Mouse (Mus musculus) adipocyte (in vitro differentiated cells): ENCODE measurements around the gene Cd200.
"Not testable (repeated sequence)": the region's sequence is repeated elsewhere in the genome, so short reads cannot be mapped to it uniquely, and the experiment has no call there.

Experiments used
- DNase-seq: peaks from one replicate; pipeline ENCODE4 v3.0.0-alpha.2; 2016; ENCODE audit warnings: low spot score

Gene Cd200

DNA sequence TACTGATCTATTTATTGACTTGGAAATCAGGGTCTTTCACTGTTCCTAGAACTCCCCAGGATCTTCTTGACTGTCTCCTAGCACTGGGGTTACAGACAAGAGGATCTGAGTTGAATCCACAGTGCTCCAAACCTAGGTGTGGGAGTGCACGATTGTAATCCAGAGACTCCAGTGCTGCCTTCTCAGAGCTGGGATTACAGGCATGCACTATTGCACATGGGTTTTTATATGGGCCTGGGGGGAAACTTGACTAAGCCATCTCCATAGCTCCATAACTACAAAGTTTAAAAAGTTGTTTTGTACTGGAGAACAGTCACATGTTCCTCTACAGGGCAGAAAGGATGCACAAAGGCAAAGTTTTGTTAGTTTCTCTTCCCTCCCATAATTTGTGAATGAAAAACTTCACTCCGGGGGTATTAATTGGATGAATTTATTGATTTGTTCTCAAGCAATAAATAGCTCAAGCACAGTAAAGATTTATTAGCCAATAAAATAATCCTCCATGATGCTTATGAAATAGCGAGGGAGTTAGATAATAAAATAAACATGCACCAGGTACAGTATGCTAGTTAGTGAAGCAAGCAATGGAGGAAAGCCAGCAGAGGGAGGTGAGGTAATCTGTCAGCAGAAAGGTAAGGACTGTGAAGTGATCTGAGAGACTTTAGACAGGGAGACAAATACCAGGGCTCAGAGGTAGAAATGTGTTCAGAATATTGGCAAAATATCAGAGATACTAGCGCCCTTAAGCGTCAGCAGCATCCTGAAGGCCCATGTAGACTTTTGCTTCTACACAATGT is 30.5 kb downstream of the Cd200 start:
- peak; percentile 43 for DNase-seq

DNA sequence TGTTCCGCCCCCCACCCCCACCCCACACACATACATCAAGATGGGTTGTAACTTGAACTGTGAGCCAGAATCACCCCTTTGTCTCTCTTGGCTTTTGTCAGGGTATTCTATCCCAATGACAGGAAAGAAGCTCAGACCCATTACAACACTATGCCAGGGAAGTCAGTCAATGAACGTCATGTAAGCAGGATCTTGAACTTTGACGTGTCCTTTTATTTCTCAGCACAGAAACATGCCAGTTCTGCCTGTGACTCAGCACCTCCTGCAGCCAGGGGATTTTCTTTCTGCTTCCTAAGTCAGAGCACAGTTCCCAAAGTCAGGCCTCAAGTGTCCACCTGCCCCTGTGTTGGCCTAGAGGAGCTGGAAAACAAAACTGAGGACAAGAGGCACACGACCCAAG is 31.5 kb downstream of the Cd200 start:
- peak; percentile 74 for DNase-seq

DNA sequence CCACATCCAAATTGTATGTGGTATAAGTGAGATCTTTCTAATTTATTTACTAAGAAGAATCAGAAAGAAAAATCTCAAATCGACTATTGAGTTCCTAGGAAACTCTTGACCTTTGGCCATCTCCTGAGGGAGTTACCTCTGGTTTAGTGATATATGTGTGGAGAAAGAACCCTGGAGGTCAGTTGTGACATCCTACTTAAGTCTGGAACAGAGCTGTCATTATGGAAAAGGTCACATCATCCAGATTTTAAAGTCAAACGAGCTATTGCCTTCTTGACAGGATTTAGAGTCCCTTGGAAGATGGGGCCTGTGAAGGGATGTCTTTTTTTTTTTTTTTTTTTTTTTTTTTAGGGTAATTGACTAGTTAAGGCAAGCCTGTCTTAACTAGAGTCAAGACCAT is 32.0 kb downstream of the Cd200 start:
- peak; percentile 57 for DNase-seq

DNA sequence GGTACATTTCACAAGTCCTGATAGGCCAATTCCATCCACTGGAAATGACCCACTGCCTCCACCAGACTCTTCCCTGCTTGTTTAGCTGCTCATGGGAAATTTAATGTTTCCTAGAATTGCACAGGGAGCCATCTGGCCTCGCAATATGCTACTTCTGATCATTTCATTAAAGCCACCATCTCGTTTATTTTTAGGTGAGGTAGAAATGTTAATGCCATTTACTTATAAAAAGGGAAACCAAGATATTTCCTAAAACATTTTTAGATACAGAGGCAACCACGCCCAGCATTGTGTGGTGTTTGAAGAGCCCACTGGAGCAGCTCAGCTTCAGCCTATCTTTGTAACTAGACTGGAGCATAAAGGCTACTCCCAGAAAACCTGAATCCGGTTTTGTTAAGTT is 32.6 kb downstream of the Cd200 start:
- no peak for DNase-seq

DNA sequence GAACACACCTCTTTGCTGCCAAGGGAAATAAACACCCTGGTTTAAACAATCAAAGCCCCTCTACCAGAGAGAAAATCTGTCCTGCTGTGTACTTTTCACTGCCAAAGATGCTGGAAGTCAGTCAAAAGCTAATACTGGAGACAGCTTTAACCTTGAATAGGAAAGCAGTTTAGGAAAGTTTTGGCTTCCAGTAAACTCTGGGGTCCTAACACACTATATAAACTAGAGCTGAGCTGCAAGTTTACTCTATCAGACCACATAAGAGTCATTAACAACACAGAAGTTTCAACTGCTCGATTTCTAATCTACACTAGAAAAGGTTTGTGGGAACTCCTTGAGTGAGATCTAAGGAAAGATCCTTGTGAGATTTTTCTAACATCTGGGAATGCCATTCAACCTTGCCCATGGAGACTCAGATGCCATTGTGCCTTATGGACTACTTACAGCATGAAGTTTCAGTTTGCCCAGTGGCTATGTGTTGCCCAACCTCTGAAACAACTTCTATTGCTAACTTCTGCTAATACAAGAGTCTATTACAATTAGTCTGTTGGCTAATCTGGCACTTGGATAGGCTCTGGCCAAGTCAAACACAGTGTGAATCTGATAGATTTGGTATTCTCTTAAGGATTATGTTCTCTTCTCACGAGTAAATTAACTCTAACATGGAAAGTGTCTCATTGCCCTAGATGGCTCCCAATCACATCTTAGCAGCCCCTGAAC is 33.2 kb downstream of the Cd200 start:
- DNase-seq = peak; percentile 91

DNA sequence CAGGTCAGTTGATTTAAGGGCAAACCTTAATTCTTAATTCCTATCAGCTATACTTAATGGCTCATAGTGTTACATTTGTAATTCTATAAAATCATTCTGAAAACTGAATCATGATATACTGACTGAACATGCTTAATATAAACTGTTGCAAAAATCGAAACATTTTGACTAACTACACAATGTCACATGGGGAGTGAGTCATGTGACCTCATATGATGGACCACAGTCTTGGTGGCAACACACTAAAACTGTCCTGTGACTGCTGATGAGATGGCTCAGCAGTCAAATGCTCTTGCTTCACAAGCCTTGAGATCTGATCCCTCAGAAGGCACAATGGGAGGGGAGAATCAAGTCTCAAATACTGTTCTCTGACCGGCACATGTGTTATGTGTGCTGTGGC is 34.8 kb downstream of the Cd200 start:
- DNase-seq = no peak

DNA sequence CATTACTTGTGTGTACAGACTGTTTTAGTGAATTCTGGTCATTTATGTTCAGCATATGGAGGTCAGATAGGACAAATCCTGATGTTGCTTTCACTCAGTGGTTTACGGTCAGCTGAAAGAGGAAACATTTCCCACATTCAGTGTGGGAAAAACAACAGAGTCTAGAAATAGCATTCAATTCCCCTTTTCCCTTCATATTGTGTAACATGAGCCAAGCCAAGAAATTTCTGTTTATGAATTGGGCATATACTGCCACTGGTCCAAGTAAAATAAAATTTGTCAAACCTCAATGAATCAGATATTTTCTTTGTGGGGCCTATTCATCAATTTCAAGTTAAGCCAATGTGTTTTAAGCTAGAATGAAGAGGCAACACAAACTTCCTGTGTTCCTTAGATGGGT is 37.8 kb downstream of the Cd200 start:
- DNase-seq = peak; percentile 93

DNA sequence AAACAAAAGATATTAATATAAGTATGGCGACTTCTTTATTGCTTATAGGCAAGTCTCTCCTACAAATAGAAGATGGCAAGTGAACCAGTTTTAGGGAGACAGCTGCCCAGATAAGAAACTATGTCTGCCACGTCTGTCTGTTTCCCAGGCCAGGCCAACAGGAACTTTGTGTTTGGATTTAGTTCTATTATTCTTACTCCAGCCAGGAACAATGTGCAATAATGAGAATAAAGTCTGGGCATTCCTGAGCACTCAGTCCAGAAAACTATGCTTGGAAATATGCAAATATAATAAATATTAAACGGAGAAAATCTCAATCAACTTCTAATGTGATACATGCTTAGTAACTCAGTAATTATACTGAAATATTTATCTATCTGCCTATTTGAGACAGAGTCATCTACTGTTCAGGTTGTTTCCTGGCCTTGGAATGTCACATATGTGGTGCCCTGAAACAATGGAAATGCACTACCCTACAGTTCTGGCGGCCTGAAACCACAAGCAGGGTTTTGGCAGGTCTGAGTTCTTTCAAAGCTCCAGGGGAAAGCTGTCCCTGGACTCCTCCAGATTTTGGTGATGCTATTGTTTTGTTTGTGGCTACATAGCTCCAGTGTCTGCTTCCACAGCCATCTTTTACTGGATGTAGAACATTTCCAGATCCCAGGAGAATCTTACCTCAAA is 39.4 kb downstream of the Cd200 start:
- DNase-seq = peak; percentile 58

DNA sequence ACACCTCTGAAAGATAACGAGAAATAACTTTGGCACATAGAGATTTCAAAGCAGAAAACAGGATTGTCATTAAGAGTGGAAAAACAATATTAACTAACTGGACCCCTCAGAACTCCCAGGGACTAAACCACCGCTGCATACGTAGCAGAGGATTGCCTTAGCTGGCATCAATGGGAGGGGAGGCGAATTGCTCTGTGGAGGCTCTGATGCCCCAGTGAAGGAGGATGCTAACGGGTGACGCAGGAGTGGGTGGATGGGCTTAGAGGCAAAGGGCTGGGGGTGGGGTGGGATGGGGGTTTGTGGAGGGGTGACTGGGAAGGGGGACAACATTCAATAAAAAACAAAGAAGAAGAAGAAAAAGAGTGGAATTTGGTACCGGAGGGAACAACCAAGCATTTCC is 42.7 kb downstream of the Cd200 start:
- DNase-seq = no peak

DNA sequence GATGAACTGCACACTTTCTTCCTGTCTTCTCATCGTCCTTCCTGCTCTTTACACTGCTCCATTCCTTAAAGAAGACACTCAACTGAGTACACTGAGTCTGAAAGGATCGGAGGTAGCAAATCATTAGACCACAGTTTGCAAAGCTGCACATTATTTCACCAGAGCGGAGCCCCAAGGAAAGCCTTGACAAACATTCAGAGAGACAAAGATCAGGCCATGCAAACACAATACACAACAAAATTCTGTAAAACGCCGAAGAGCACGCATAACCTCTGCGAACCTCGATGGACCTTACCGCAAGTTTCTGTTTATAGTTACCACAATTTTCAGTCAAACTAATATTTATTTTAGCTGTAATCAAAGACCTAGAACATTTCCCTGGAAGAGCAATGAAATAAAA is 43.5 kb downstream of the Cd200 start:
- no peak for DNase-seq

DNA sequence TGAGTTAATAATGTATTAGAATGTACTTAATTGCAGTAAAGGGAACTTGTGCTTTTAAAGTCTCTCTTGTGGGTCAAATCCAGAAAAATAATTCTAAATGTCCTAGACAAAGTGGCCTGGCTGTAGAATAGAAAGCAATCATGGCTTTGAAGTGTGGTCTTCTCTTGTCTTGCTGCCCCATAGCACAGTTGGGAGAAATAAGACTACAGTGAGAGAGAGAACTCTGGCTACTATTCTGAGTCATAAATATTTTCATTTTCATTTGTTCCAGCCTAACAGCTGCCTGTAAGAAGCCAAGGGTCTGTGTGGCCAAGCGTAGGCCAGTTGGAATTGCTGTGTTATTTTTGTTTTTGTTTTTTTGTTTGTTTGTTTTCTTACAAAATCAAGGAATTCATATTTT is 44.2 kb downstream of the Cd200 start:
- no peak for DNase-seq

DNA sequence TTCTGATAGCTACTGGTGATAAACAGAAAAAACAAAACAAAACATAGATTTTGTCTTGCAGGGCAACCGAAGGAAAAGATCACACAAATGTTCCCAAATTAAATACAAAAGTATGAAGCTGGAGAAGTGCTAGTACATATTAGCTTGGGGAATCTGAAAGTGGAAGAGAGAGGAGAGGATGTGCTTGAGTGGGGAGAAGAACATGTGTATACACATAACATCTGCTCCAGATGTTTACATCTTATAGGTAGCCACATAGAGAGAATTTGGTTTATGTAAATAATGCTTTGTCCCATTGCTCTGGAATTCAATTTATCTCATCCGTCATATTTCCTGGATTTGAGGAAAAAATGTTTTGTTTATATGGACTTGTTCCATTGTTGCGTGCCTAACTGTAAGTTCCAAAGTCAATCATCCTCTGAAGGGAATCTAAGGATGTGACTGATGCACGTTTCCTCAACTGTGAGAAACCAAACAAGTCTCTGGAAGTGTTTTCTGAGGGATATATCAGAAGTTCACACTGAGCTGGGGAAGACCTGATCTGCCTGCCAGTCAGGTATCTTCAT is 45.3 kb downstream of the Cd200 start:
- DNase-seq = no peak

DNA sequence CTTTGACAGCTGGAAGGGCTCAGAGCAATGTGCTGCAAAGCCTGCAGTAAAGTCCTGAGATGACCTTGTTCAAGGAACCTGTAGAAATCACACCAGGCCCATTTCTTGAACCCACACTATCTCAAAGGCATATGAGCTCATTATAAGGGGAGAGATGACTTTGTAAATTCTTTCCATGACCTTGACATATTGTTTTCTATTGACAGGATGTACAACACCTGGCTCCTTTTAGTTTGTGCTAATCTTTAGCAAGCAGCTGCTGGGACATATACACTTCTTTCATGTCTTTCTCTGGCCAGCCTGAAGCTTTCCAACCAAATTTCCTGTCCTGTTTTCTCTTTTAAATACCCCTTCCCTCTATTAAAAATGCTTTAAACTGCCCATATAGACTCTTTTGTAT is 47.4 kb downstream of the Cd200 start:
- DNase-seq = no peak

DNA sequence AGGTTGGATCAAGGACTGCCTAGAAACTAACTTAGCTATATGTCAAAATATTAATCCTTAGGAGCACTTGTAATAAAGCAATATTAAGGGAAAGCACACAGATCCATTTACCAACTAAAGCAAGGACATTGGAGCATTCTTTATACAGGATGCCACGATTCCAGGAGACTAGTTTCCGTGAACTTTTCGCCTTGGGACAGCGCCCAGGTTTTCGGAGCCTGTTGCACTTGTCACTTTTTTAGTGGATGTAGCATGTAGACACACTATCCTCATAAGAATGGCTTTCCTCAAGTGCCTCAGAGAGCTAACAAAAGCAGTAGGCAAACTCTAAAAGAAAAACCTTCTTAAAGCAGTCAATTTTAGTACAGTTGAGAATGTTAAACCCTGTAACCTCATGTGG is 50.4 kb downstream of the Cd200 start:
- not testable (repeated sequence) for DNase-seq

DNA sequence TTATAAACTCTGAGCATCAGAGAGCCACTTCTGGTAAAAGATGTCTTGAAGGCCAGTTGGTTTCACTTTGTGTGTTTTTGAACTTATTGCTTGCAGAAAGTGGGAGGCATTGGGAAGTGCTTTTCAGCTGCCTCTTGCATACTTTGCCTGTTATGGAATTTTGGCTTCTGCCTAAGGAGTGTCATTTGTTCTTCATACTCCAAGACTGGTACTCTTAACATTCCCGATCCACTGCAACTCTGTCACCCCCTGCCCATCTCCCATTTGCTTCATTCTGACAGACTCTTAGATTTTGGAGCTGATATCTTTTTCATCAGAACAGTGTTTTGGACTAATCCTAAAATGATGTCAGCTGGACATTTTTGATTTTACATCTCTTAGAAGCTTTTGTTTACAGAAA is 51.7 kb downstream of the Cd200 start:
- DNase-seq = no peak

DNA sequence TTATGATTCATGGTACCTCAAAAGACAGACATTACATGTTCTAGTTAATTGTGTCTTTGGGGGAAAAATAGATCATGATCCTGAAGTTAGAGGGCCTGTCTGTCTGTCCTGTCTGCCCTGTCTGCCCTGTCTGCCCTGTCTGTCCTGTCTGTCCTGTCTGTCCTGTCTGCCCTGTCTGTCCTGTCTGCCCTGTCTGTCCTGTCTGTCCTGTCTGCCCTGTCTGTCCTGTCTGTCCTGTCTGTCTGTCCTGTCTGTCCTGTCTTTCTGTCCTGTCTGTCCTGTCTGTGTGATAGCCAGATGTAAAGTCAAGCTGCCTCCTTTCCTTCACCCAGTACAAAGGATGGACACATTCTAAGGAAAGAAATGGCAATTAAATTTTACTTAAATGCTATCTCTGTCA is 56.0 kb downstream of the Cd200 start:
- DNase-seq = no peak

DNA sequence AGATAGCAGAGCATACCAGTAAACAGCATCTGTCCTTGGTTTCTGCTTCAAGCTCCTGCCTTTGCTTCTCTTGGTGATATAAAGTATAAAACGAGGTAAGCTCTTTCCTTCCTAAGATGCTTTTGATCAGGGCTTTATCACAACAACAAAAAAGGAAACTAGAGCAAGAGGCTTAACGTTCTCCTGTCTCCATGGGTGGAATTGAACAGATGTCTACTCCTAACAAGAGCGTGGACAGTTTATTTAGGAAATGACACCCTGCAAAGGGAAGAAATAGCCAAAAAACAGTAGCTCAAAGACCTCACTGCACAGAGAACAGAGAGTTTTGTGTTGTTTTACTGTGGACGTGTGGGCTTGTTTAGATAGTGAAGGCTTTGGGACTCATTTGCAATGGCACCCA is 58.1 kb downstream of the Cd200 start:
- no peak for DNase-seq

DNA sequence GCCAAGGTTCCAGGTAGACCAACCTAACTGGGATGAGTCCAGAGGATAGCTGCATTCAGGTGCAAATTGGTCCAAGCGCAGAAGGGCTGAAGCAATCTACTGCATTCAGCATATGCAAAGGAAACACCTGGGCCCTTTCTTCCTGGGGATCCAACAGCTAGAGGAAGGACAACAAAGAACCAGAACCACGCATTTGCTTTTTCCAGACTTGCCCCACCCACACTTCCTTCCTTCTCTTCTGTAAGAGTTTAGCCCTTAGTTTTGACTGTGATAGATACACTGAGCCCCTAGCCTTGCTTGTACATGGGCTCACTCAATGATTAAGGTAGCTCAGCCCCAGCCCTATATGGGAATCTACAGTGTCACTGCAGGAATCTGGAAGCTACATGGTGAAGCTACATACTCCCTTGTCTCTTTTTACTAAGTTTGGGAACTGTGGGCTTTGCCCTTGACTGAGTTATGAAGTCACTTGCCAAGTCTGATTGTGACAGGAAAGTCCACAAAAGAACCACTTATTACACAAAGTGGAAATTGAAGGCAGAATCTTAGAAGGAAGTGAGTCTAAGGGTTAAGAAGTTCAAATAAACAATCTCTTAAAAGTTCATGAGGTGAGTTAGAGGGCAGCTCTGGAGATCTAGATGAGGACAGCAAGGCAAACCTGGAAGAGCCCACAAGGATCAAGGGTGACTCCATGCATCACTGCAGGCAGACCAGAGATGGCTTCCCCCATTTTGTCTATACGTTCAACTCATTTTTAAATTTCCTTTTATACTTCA is 59.1 kb downstream of the Cd200 start:
- DNase-seq = no peak

DNA sequence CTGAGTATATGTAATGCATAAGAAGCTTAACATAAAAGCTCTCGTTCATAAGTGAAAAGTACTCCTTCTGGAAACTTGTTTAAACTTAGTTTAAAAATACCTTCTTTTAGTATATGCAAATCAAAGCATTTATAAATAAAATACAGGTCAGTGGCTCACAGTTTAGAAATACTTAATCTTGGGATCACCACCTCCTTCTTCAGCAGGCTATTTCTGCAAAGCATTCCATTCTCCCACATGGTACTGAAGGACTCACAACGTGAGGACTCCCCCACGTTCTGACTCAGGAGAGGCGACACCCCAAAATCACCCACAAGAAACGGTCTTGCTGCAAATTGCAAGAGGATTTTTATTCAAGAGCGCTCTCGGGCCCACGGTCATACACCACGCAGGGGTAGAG is 60.6 kb downstream of the Cd200 start:
- DNase-seq = not testable (repeated sequence)

DNA sequence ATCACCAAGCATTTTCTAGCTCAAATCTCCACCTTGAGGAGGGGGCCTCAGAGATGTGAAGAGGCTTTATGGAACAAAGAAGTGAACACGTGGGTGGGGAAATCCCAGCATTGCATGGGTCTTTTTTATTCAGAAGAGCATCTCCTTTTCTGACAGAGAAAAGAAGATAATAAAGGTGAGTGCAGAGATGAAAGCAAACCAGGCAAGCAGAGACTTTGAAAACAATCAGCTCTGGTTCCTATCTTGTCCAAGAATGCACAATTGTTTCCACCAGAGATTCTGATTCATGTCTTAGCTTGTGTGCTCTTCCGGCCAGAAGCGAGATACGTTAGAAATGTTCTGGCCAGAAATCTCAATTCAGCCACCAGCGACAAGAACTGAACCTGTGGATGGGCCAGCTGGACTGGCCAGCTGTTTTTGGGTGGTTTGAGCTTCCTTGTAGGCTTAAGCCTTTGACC is 61.9 kb downstream of the Cd200 start:
- no peak for DNase-seq

DNA sequence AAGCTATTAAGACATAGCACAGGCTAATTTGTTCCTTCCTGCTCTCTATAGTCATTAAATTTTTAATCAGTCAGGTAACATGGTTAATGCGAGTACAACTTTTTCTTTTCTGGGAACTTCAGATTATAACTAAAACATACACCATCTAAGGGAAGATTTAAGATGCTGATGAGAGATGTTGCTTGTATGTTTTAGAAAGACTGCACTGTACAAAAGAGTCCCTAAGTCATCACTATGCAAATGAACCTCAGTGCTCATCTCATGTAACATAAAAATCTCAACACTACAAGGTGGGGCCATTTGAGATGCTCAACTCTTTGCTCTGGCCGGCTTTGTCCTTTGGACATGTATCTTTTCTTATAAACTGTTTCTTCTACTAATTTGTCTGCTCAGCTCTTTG is 62.5 kb downstream of the Cd200 start:
- DNase-seq = no peak

DNA sequence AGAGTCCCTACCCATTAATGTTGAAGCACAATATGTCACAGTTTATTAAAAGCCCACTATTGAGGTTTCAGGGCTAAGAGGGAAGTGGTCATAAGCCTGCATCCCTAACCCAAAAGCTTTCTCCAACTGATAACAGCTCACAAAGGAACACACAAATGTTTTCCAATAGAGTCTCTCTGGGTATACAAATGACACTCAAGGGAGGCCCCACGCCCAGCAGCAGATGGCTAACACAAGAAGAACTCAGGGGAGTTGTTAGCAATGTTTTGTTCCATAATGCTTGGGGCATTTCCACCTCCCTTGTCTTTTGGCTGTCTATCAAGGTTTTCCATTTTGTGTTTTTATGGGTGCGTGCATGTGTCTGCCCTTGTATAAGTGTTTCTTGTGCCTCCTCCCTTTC is 64.0 kb downstream of the Cd200 start:
- no peak for DNase-seq
